Mouse (Mus musculus) liver, adult 2 months (tissue): ENCODE data around the gene Lce3f.

ENCODE experiments used
- CTCF ChIP-seq: fragments of 200-500 bp; IDR thresholded peaks from 2 replicates; pipeline ENCODE4 v1.5.1; 2011; ENCODE audit warnings: low read depth, low read length, control low read depth
- POLR2A ChIP-seq: fragments of 200-500 bp; IDR thresholded peaks from 2 replicates; pipeline ENCODE4 v1.6.1; 2011; ENCODE audit warnings: low read length, control low read depth; ENCODE audit not compliant: insufficient read depth; ENCODE audit errors: extremely low read depth

DNA sequence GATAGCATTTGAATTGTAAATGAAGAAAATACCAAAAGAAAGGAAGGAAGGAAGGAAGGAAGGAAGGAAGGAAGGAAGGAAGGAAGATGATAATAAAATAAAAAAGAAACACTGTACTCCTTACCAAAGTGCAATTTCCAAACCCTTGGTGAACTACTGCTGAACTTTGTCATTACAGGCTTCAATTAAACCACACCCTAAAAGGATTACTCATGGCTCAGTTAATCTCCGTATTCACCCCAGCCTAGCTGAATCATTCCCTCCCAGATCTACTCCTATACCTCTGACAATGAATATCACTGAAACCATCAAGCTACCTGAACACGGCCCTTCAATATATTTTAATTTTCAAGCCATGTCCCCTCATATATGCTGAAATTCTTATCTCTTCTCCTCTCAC, 13.5 kb upstream of the Lce3f start:
- no peak for TF ChIP-seq POLR2A
- no peak for TF ChIP-seq CTCF
